Comparison of ENCODE assay signal across 26 mouse cellular contexts in the genomic region with DNA sequence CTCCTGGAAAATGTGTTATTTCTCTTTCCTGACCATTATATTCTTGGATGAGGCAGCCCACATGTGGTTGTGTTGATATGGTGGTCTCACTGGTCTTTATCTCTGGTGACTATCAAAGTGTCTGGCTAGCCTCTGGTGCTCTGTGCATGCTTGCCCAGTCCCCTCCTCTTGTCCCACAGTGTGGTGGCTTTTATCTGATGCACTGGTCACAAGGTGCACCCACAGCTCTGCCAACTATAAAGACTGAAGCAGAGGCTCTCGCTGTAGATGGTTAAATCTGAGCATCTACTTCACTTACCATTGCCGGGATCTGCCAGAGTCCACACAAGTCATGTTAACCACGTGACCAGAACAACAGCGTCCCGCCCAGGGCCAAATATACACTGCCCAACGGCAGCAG. TPM values are rescaled to one million over a fixed set of nuclear protein-coding genes. Genes with fewer than 3 reads are reported as not detected.
DNase-seq lines count a peak whose midpoint lies in the region; ATAC-seq and TF ChIP-seq lines count a peak whose summit lies in the region.
"Had no signal": no experiment of that assay in that cellular context is flagged by ENCODE, and none has a peak within 500 bp of the region (broad histone marks: within the 10 kb centered on the region; RNA-seq: fewer than 3 reads in every experiment).

No protein-coding gene starts in this region.

- peak overlapping the region; percentile 19 for H3K4me3 ChIP-seq in megakaryocyte, embryonic 14.5 days (replicated peaks)
- H3K4me3 ChIP-seq in liver, embryonic 13.5 days (replicated peaks), result no peak overlapping the region
- H3K4me3 ChIP-seq in olfactory bulb, adult 2 months (ENCODE audit: insufficient read depth, low read depth, low read length), result no peak overlapping the region
- no peak overlapping the region for H3K4me3 ChIP-seq in midbrain, embryonic 15.5 days
- H3K4me3 ChIP-seq: forebrain, embryonic 10.5 days; forebrain, embryonic 13.5 days; hindbrain, embryonic 12.5 days; hindbrain, embryonic 15.5 days had no signal

- TF ChIP-seq CTCF in olfactory bulb, adult 2 months (IDR thresholded peaks at IDR 0.05; ENCODE audit: insufficient read depth, low read depth, low read length), result no peak

- peaks cover 18% of the 10 kb centered on the region for H3K36me3 ChIP-seq in megakaryocyte, embryonic 14.5 days (replicated peaks; ENCODE audit: low read length)
- no peaks in the 10 kb centered on the region for H3K36me3 ChIP-seq in liver, embryonic 13.5 days
- no peaks in the 10 kb centered on the region for H3K36me3 ChIP-seq in midbrain, embryonic 15.5 days (replicated peaks)
- H3K36me3 ChIP-seq: forebrain, embryonic 10.5 days; hindbrain, embryonic 12.5 days; hindbrain, embryonic 15.5 days had no signal

- no peaks in the 10 kb centered on the region for H3K9me3 ChIP-seq in megakaryocyte, embryonic 14.5 days
- H3K9me3 ChIP-seq in liver, embryonic 13.5 days (replicated peaks), result no peaks in the 10 kb centered on the region
- H3K9me3 ChIP-seq in midbrain, embryonic 15.5 days, result no peaks in the 10 kb centered on the region
- H3K9me3 ChIP-seq: forebrain, embryonic 10.5 days; forebrain, embryonic 13.5 days; hindbrain, embryonic 12.5 days; hindbrain, embryonic 15.5 days had no signal

- WGBS in liver, embryonic 13.5 days (ENCODE audit: insufficient replicate concordance), result 37% methylated on average over 6 of the region's 6 CpGs
- 84% methylated on average over 6 of the region's 6 CpGs for WGBS in olfactory bulb, adult 2 months
- whole genome bisulfite sequencing in midbrain, embryonic 15.5 days, result 91% methylated on average over 6 of the region's 6 CpGs

- H3K9ac ChIP-seq in liver, embryonic 13.5 days, result no peak overlapping the region
- H3K9ac ChIP-seq in midbrain, embryonic 15.5 days, result no peak overlapping the region
- H3K9ac ChIP-seq: forebrain, embryonic 13.5 days; hindbrain, embryonic 12.5 days; hindbrain, embryonic 15.5 days had no signal

- DNase-seq in liver, embryonic 13.5 days, result no peak
- no peak for DNase-seq in layer of hippocampus, adult 11-12 months (ENCODE audit: low spot score)
- DNase-seq in left cerebral cortex, adult 9 months (ENCODE audit: low spot score in 2 of 2), result no peak
- DNase-seq: adrenal gland, adult 8-10 months; adrenal gland, postnatal 25 days; cerebellum, adult 11-12 months; cerebellum, adult 8-10 months; cerebellum, postnatal 10 days; cerebellum, postnatal 36 days; gastrocnemius, postnatal 10 days; gastrocnemius, postnatal 36 days; heart, adult 11 months; heart, postnatal 36 days had no signal

- ATAC-seq in megakaryocyte, adult 5-6 weeks (ENCODE audit: poor library complexity, severe bottlenecking), result no peak
- 0 out of 2 replicates have a peak, but pooled peaks have one; percentile 38 for ATAC-seq in granulocyte monocyte progenitor cell, adult 5-6 weeks (replicated peaks; ENCODE audit: poor library complexity, severe bottlenecking)
- no peak for ATAC-seq in liver, embryonic 13.5 days (ENCODE audit: low read depth)
- no peak for ATAC-seq in midbrain, embryonic 15.5 days (replicated peaks)
- ATAC-seq: activated CD4-positive, CD25-positive, alpha-beta regulatory T cell, adult 4 months; CD4-positive, CD25-positive, alpha-beta regulatory T cell, adult 4 months; forebrain, embryonic 13.5 days had no signal

- no peak for TF ChIP-seq POLR2A in olfactory bulb, adult 2 months (IDR thresholded peaks at IDR 0.05; ENCODE audit: insufficient read depth, low read depth, low read length)

- H3K27ac ChIP-seq in liver, embryonic 13.5 days, result no peak overlapping the region
- peak overlapping the region; percentile 22; the same call in 1 of the 2 replicates for H3K27ac ChIP-seq in olfactory bulb, adult 2 months (ENCODE audit: insufficient read depth, low read depth, low read length)
- H3K27ac ChIP-seq in midbrain, embryonic 15.5 days, result no peak overlapping the region
- H3K27ac ChIP-seq: forebrain, embryonic 10.5 days; forebrain, embryonic 13.5 days; hindbrain, embryonic 12.5 days; hindbrain, embryonic 15.5 days had no signal

- 0 out of 2 replicates have a peak overlapping the region, but pooled peaks have one; percentile 0 for H3K4me2 ChIP-seq in liver, embryonic 13.5 days
- no peak overlapping the region for H3K4me2 ChIP-seq in midbrain, embryonic 15.5 days
- H3K4me2 ChIP-seq: forebrain, embryonic 13.5 days; heart, embryonic 11.5 days; hindbrain, embryonic 12.5 days; hindbrain, embryonic 15.5 days had no signal

- no peaks in the 10 kb centered on the region for H3K27me3 ChIP-seq in megakaryocyte, embryonic 14.5 days (replicated peaks)
- H3K27me3 ChIP-seq in liver, embryonic 13.5 days, result no peaks in the 10 kb centered on the region
- no peaks in the 10 kb centered on the region for H3K27me3 ChIP-seq in midbrain, embryonic 15.5 days (replicated peaks)
- H3K27me3 ChIP-seq: forebrain, embryonic 13.5 days; hindbrain, embryonic 12.5 days; hindbrain, embryonic 15.5 days had no signal

- peaks cover 98% of the 10 kb centered on the region for H3K4me1 ChIP-seq in megakaryocyte, embryonic 14.5 days
- H3K4me1 ChIP-seq in liver, embryonic 13.5 days (replicated peaks), result peaks cover 81% of the 10 kb centered on the region
- H3K4me1 ChIP-seq in olfactory bulb, adult 2 months (ENCODE audit: control insufficient read depth, insufficient read depth, low read length), result peaks cover 22% of the 10 kb centered on the region
- peaks cover 12% of the 10 kb centered on the region for H3K4me1 ChIP-seq in midbrain, embryonic 15.5 days
- H3K4me1 ChIP-seq: forebrain, embryonic 10.5 days had no signal

RNA-seq across cellular contexts. Expression of a gene that starts 19.1 kb away (rescaled TPM):
- 0.38 and 3.2 TPM in 2 replicates for polyA plus RNA-seq in megakaryocyte, embryonic 14.5 days (2012; ENCODE audit: insufficient read depth, low replicate concordance)
- total RNA-seq in megakaryocyte, adult 5-6 weeks (2015), result 14.0 and 14.4 TPM in 2 replicates
- 6.8 and 7.3 TPM in 2 replicates for total RNA-seq in megakaryocyte, adult 5-6 weeks (2017)
- 8.1 and 13.7 TPM in 2 replicates for total RNA-seq in granulocyte monocyte progenitor cell, adult 5-6 weeks (2014; fragmentation: Nextera tagmentation)
- 14.7 and 24.6 TPM in 2 replicates for total RNA-seq in granulocyte monocyte progenitor cell, adult 5-6 weeks (2017)
- 8.0 and 9.9 TPM in 2 replicates for polyA plus RNA-seq in liver, embryonic 13.5 days (2015; fragmentation: Nextera tagmentation; extraction: Ambion mirVana)
- 338 TPM in 1 of 2 replicates, not detected in the other for polyA plus RNA-seq in olfactory bulb, adult 2 months (2012; ENCODE audit: insufficient read depth, insufficient read length, low replicate concordance, missing spikeins)
- polyA plus RNA-seq in midbrain, embryonic 15.5 days (2015; fragmentation: Nextera tagmentation; extraction: Ambion mirVana), result 175 and 192 TPM in 2 replicates
- total RNA-seq: MEL had no signal
